In the genomic region with DNA sequence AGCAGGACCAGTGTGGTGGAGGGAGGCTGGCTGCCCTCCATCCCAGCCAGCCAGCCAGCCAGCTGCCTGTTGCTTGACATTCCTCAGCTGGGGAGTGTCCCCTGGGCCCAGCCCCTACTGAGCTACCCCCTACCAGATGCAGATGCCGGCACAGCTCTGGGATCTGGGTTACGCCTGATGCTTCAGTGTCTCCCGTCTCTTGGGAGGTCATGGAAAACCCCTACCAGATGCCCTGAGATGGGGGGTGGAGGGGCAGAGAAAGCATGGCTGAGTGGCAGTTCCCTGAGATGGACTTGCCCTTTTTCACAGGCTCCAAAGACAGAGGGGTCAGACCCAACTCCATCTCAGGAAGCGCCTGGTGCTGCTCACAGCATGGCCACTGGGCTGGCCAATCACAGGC, we compare ENCODE assay signal across 8 mouse cellular contexts. TPM values are rescaled to one million over a fixed set of nuclear protein-coding genes. Genes with fewer than 3 reads are reported as not detected.
DNase-seq lines count a peak whose midpoint lies in the region; ATAC-seq and TF ChIP-seq lines count a peak whose summit lies in the region.

No protein-coding gene starts in this region.

- ATAC-seq in forebrain, postnatal 0 days, result no peak
- no peak for ATAC-seq in liver, postnatal 0 days
- ATAC-seq in stomach, postnatal 0 days (ENCODE audit: low FRiP score, low TSS enrichment), result no peak

- TF ChIP-seq CTCF in forebrain, postnatal 0 days (IDR thresholded peaks at IDR 0.05; ENCODE audit: low read depth), result no peak
- no peak for TF ChIP-seq CTCF in liver, postnatal 0 days (IDR thresholded peaks at IDR 0.05; ENCODE audit: low read depth)
- no peak for TF ChIP-seq CTCF in stomach, postnatal 0 days (IDR thresholded peaks at IDR 0.05; ENCODE audit: low read depth)

- H3K9me3 ChIP-seq in forebrain, postnatal 0 days (ENCODE audit: low read length), result no peaks in the 10 kb centered on the region
- H3K9me3 ChIP-seq in liver, postnatal 0 days (ENCODE audit: low read length), result no peaks in the 10 kb centered on the region
- H3K9me3 ChIP-seq in stomach, postnatal 0 days (ENCODE audit: control insufficient read depth, low read length), result no peaks in the 10 kb centered on the region

- peak overlapping the region; percentile 22; the same call in 1 of the 2 replicates for H3K4me2 ChIP-seq in forebrain, postnatal 0 days (ENCODE audit: low read depth)
- peak overlapping the region; percentile 24 for H3K4me2 ChIP-seq in liver, postnatal 0 days (ENCODE audit: low read depth, low read length)
- H3K4me2 ChIP-seq in stomach, postnatal 0 days (replicated peaks; ENCODE audit: low read depth), result no peak overlapping the region

- no peak overlapping the region for H3K9ac ChIP-seq in forebrain, postnatal 0 days
- no peak overlapping the region for H3K9ac ChIP-seq in liver, postnatal 0 days (replicated peaks)
- H3K9ac ChIP-seq in stomach, postnatal 0 days (ENCODE audit: low read length), result no peak overlapping the region

- no peaks in the 10 kb centered on the region for H3K36me3 ChIP-seq in forebrain, postnatal 0 days (ENCODE audit: insufficient read depth)
- no peaks in the 10 kb centered on the region for H3K36me3 ChIP-seq in liver, postnatal 0 days (replicated peaks; ENCODE audit: insufficient read depth, low read length)
- H3K36me3 ChIP-seq in stomach, postnatal 0 days (ENCODE audit: control insufficient read depth, insufficient read depth, low read length), result no peaks in the 10 kb centered on the region

- H3K4me3 ChIP-seq in forebrain, postnatal 0 days (ENCODE audit: low read depth, low read length), result no peak overlapping the region
- no peak overlapping the region for H3K4me3 ChIP-seq in liver, postnatal 0 days (ENCODE audit: low read depth, low read length)
- no peak overlapping the region for H3K4me3 ChIP-seq in stomach, postnatal 0 days (ENCODE audit: low read depth, low read length)

- H3K27me3 ChIP-seq in forebrain, postnatal 0 days (ENCODE audit: insufficient read depth, low read length), result no peaks in the 10 kb centered on the region
- peaks cover 12% of the 10 kb centered on the region; the same call in 1 of the 2 replicates for H3K27me3 ChIP-seq in liver, postnatal 0 days (ENCODE audit: insufficient read depth, low read length)
- no peaks in the 10 kb centered on the region for H3K27me3 ChIP-seq in stomach, postnatal 0 days (ENCODE audit: control insufficient read depth, insufficient read depth, low read length)

- H3K27ac ChIP-seq in forebrain, postnatal 0 days (ENCODE audit: low read depth, low read length), result no peak overlapping the region; the same call in 1 of the 2 replicates
- H3K27ac ChIP-seq in liver, postnatal 0 days (ENCODE audit: low read depth), result peak overlapping the region; percentile 84
- H3K27ac ChIP-seq in stomach, postnatal 0 days (replicated peaks), result 0 out of 2 replicates have a peak overlapping the region, but pooled peaks have one; percentile 24

- 66% methylated on average over 4 of the region's 4 CpGs for WGBS in forebrain, postnatal 0 days
- 66% methylated on average over 4 of the region's 4 CpGs for WGBS in liver, postnatal 0 days (ENCODE audit: insufficient replicate concordance)
- 58% methylated on average over 4 of the region's 4 CpGs for WGBS in stomach, postnatal 0 days

- no peak for TF ChIP-seq EP300 in liver, postnatal 0 days (IDR thresholded peaks at IDR 0.05; ENCODE audit: low read depth)
- TF ChIP-seq EP300 in stomach, postnatal 0 days (optimal IDR thresholded peaks at IDR 0.05), result no peak

- peaks cover 69% of the 10 kb centered on the region for H3K4me1 ChIP-seq in forebrain, postnatal 0 days (ENCODE audit: insufficient read depth)
- H3K4me1 ChIP-seq in liver, postnatal 0 days (ENCODE audit: insufficient read depth), result peaks cover 83% of the 10 kb centered on the region
- H3K4me1 ChIP-seq in stomach, postnatal 0 days (replicated peaks; ENCODE audit: control insufficient read depth, insufficient read depth), result peaks cover 12% of the 10 kb centered on the region

- peak; percentile 25 for DNase-seq in thymus, postnatal 25 days
- no peak for DNase-seq in thymus, postnatal 14 days
- no peak for DNase-seq in forebrain, postnatal 0 days
- DNase-seq in liver, postnatal 0 days, result no peak
- no peak for DNase-seq in stomach, postnatal 0 days (ENCODE audit: low spot score)
- DNase-seq in yolk sac, embryonic 10.5 days (ENCODE audit: low spot score), result no peak
- no peak for DNase-seq in cerebellum, adult 11 months
- no peak for DNase-seq in kidney, adult 11 months

RNA-seq across cellular contexts. Expression of gene Kif21b, which starts 5.4 kb away (rescaled TPM):
- 120 and 135 TPM in 2 replicates for total RNA-seq in forebrain, postnatal 0 days (2014; rRNA removed)
- 24.8 and 29.2 TPM in 2 replicates for polyA plus RNA-seq in forebrain, postnatal 0 days (2015; fragmentation: Nextera tagmentation; extraction: Ambion mirVana)
- 0.91 and 1.1 TPM in 2 replicates for polyA plus RNA-seq in liver, postnatal 0 days (2015; fragmentation: Nextera tagmentation; extraction: Ambion mirVana)
- polyA plus RNA-seq in stomach, postnatal 0 days (2015; fragmentation: Nextera tagmentation; extraction: Ambion mirVana), result 0.29 and 0.36 TPM in 2 replicates

Comparison
In these comparisons a context has a peak if more than half of its experiments do, and no peak if none do; other contexts are left out.
1. RNA of gene Kif21b, which starts 5.4 kb away (polyA plus RNA-seq): 24.8 to 29.2 TPM in forebrain, postnatal 0 days; 0.91 to 1.1 TPM in liver, postnatal 0 days and 0.29 to 0.36 TPM in stomach, postnatal 0 days; every median in the first group is over 10 times any median in the second.